In genomic region chr2:90575713-90576112, GRCm38 (mm10) we compare ENCODE assay signal across 13 mouse cellular contexts. TPM values are rescaled to one million over a fixed set of nuclear protein-coding genes. Genes with fewer than 3 reads are reported as not detected.
DNase-seq lines count a peak whose midpoint lies in the region; ATAC-seq and TF ChIP-seq lines count a peak whose summit lies in the region.
"Had no signal": no experiment of that assay in that cellular context is flagged by ENCODE, and none has a peak within 500 bp of the region (broad histone marks: within the 10 kb centered on the region; RNA-seq: fewer than 3 reads in every experiment).

No protein-coding gene starts in this region.

- H3K27ac ChIP-seq in kidney, postnatal 0 days: 0 out of 2 replicates have a peak overlapping the region, but pooled peaks have one; percentile 13
- H3K27ac ChIP-seq in CH12.LX (ENCODE audit: insufficient read depth, low read depth): no peak overlapping the region
- peak overlapping the region; percentile 80 for H3K27ac ChIP-seq in MEL (ENCODE audit: control insufficient read depth, low read depth, low read length)
- H3K27ac ChIP-seq in liver, embryonic 16.5 days (ENCODE audit: low read length): peak overlapping the region; percentile 40
- H3K27ac ChIP-seq: embryonic facial prominence, embryonic 12.5 days; heart, adult 2 months; hindbrain, embryonic 14.5 days had no signal

- H3K79me2 ChIP-seq in CH12.LX (replicated peaks; ENCODE audit: control insufficient read depth, extremely low read depth, insufficient read depth, poor library complexity, severe bottlenecking): peaks cover 65% of the 10 kb centered on the region
- peaks cover 41% of the 10 kb centered on the region for H3K79me2 ChIP-seq in MEL (ENCODE audit: control insufficient read depth, insufficient read depth, low read length, poor library complexity)

- intact Hi-C loops in heart, postnatal 14 days (cut with DNase I): loop anchor here (5.0 kb wide), 1 partner anchor 102 kb away; the partner anchor contains the start of gene Nup160

- H3K9me3 ChIP-seq in kidney, postnatal 0 days (replicated peaks; ENCODE audit: low read length): no peaks in the 10 kb centered on the region
- H3K9me3 ChIP-seq in CH12.LX (replicated peaks; ENCODE audit: low read length) (peaks cover 2% of the 10 kb centered on the region), MEL (replicated peaks; ENCODE audit: insufficient read depth, low read length) (no peaks in the 10 kb centered on the region)
- no peaks in the 10 kb centered on the region for H3K9me3 ChIP-seq in liver, embryonic 16.5 days (replicated peaks; ENCODE audit: control insufficient read depth, low read length)
- H3K9me3 ChIP-seq: embryonic facial prominence, embryonic 12.5 days had no signal

- H3K9ac ChIP-seq in kidney, postnatal 0 days (ENCODE audit: low read depth, low read length): no peak overlapping the region
- H3K9ac ChIP-seq in CH12.LX (ENCODE audit: insufficient read depth, low read depth): 0 out of 2 replicates have a peak overlapping the region, but pooled peaks have one; percentile 20
- H3K9ac ChIP-seq in MEL (ENCODE audit: control insufficient read depth, low read depth, low read length, poor library complexity, severe bottlenecking): peak overlapping the region; percentile 43
- H3K9ac ChIP-seq in liver, embryonic 16.5 days (ENCODE audit: low read depth, low read length): no peak overlapping the region
- H3K9ac ChIP-seq: embryonic facial prominence, embryonic 12.5 days; forebrain, postnatal 0 days; hindbrain, embryonic 14.5 days had no signal

- H3K27me3 ChIP-seq in kidney, postnatal 0 days (ENCODE audit: insufficient read depth, low read length): no peaks in the 10 kb centered on the region
- H3K27me3 ChIP-seq in CH12.LX (replicated peaks) (no peaks in the 10 kb centered on the region), MEL (ENCODE audit: control insufficient read depth in 1 of 2, insufficient read depth in 2 of 2, low read length in 2 of 2) (no peaks in the 10 kb centered on the region)
- H3K27me3 ChIP-seq in liver, embryonic 16.5 days (ENCODE audit: control insufficient read depth, insufficient read depth, low read depth, low read length): no peaks in the 10 kb centered on the region

- dilution Hi-C loops in CH12.LX (cut with MboI; ENCODE audit: extremely low pct_ligation_motif_present, extremely low pct_unique_long_range_greater_than_20kb, low sequenced_read_pairs): no loop called here

- DNase-seq in kidney, postnatal 0 days (ENCODE audit: low spot score): no peak
- no peak for DNase-seq in kidney, postnatal 10 days
- no peak for DNase-seq in CH12.LX (ENCODE audit: extremely low read depth)
- no peak for DNase-seq in MEL (ENCODE audit: low read depth, low spot score)
- no peak for DNase-seq in heart, postnatal 14 days
- no peak for DNase-seq in urinary bladder, postnatal 25 days (ENCODE audit: low spot score)
- DNase-seq: forebrain, postnatal 0 days; gastrocnemius, postnatal 10 days; thymus, postnatal 25 days had no signal

- H3K4me2 ChIP-seq in kidney, postnatal 0 days (ENCODE audit: low read length): no peak overlapping the region
- peak overlapping the region; percentile 63 for H3K4me2 ChIP-seq in CH12.LX (ENCODE audit: insufficient read depth, low read depth, poor library complexity, severe bottlenecking)
- H3K4me2 ChIP-seq in liver, embryonic 16.5 days (ENCODE audit: low read depth, low read length): no peak overlapping the region
- H3K4me2 ChIP-seq: embryonic facial prominence, embryonic 12.5 days; hindbrain, embryonic 14.5 days had no signal

- in situ Hi-C loops in CH12.LX (cut with MboI; ENCODE audit: low pct_ligation_motif_present, low pct_unique_long_range_greater_than_20kb, low sequenced_read_pairs): no loop called here

- no peak for TF ChIP-seq RAD21 in CH12.LX (IDR thresholded peaks at IDR 0.05; ENCODE audit: low read depth, low read length)
- TF ChIP-seq RAD21 in MEL (IDR thresholded peaks at IDR 0.05; ENCODE audit: low read depth, low read length): no peak

- no peaks in the 10 kb centered on the region for H3K4me1 ChIP-seq in kidney, postnatal 0 days (replicated peaks; ENCODE audit: insufficient read depth, low read length)
- H3K4me1 ChIP-seq in CH12.LX (ENCODE audit: control insufficient read depth in 1 of 2, insufficient read depth in 2 of 2) (peaks cover 5 to 66% of the 10 kb centered on the region in 2 experiments; a peak in 3 of 4 replicates), MEL (ENCODE audit: control insufficient read depth in 1 of 2, insufficient read depth in 2 of 2, low read length in 2 of 2) (peaks cover 23 to 30% of the 10 kb centered on the region in 2 experiments)
- H3K4me1 ChIP-seq in liver, embryonic 16.5 days (ENCODE audit: control insufficient read depth, low read depth, low read length): peaks cover 53% of the 10 kb centered on the region

- H3K4me3 ChIP-seq in kidney, postnatal 0 days (replicated peaks; ENCODE audit: low read depth, low read length): no peak overlapping the region
- no peak overlapping the region for H3K4me3 ChIP-seq in CH12.LX (replicated peaks in 1 of 3; ENCODE audit: low read depth in 2 of 3, low read length in 2 of 3, poor library complexity in 1 of 3)
- H3K4me3 ChIP-seq in MEL (ENCODE audit: control insufficient read depth in 1 of 2, insufficient read depth in 1 of 2, low read depth in 2 of 2, low read length in 2 of 2): peak overlapping the region in 1 of 2 experiments; percentile 29; a peak in 3 of 4 replicates
- H3K4me3 ChIP-seq in liver, embryonic 16.5 days (ENCODE audit: low read depth, low read length): no peak overlapping the region
- H3K4me3 ChIP-seq: embryonic facial prominence, embryonic 12.5 days; heart, adult 2 months had no signal

- ATAC-seq in kidney, postnatal 0 days (replicated peaks; ENCODE audit: low FRiP score, low read depth): no peak
- no peak for ATAC-seq in liver, embryonic 16.5 days (ENCODE audit: low read depth)
- ATAC-seq: forebrain, postnatal 0 days had no signal

- TF ChIP-seq EP300 in CH12.LX (IDR thresholded peaks at IDR 0.05; ENCODE audit: low read length) (no peak), MEL (IDR thresholded peaks at IDR 0.05; ENCODE audit: low read depth in 1 of 2, low read length in 2 of 2) (no peak)

- H3K36me3 ChIP-seq in kidney, postnatal 0 days (ENCODE audit: insufficient read depth, low read length): no peaks in the 10 kb centered on the region
- H3K36me3 ChIP-seq in CH12.LX (replicated peaks in 1 of 2; ENCODE audit: control insufficient read depth in 1 of 2, insufficient read depth in 1 of 2, low read length in 1 of 2) (no peaks in the 10 kb centered on the region), MEL (ENCODE audit: control insufficient read depth in 1 of 2, insufficient read depth in 2 of 2, low read length in 2 of 2) (peaks cover 0 to 36% of the 10 kb centered on the region in 2 experiments; a peak in 2 of 4 replicates)
- H3K36me3 ChIP-seq in liver, embryonic 16.5 days (ENCODE audit: control insufficient read depth, insufficient read depth): no peaks in the 10 kb centered on the region
- H3K36me3 ChIP-seq: embryonic facial prominence, embryonic 12.5 days had no signal

- no peak for TF ChIP-seq POLR2A in CH12.LX (IDR thresholded peaks at IDR 0.05; ENCODE audit: low read depth, low read length)
- no peak for TF ChIP-seq POLR2A in MEL (IDR thresholded peaks at IDR 0.05; ENCODE audit: control insufficient read depth in 1 of 2, insufficient read depth in 1 of 2, low read depth in 1 of 2, low read length in 2 of 2, poor library complexity in 1 of 2)

- 78% methylated on average over 5 of the region's 5 CpGs for WGBS in kidney, postnatal 0 days
- WGBS in liver, embryonic 16.5 days (ENCODE audit: insufficient replicate concordance): 71% methylated on average over 5 of the region's 5 CpGs

- TF ChIP-seq CTCF in kidney, postnatal 0 days (IDR thresholded peaks at IDR 0.05; ENCODE audit: low read depth): no peak
- TF ChIP-seq CTCF in CH12.LX (conservative IDR thresholded peaks at IDR 0.05 in 1 of 2, IDR thresholded peaks at IDR 0.05 in 1 of 2; ENCODE audit: low read depth in 2 of 2, low read length in 2 of 2): no peak
- TF ChIP-seq CTCF in MEL (IDR thresholded peaks at IDR 0.05 in 2 of 3, conservative IDR thresholded peaks at IDR 0.05 in 1 of 3; ENCODE audit: control insufficient read depth in 1 of 3, insufficient read depth in 1 of 3, low read depth in 2 of 3, low read length in 3 of 3, poor library complexity in 1 of 3, severe bottlenecking in 1 of 3): no peak

TF ChIP-seq in CH12.LX, 34 proteins besides CTCF, POLR2A, EP300 and RAD21:
- TF ChIP-seq IRF4 (IDR thresholded peaks at IDR 0.05; ENCODE audit: low read depth, low read length): peak; percentile 61; the same call in 1 of the 2 replicates
- TF ChIP-seq MAZ (IDR thresholded peaks at IDR 0.05; ENCODE audit: low read depth, low read length): no peak
- TF ChIP-seq RCOR1 (conservative IDR thresholded peaks at IDR 0.05; ENCODE audit: low read depth, low read length): no peak
- TF ChIP-seq ZC3H11A (IDR thresholded peaks at IDR 0.05; ENCODE audit: low read depth, low read length): no peak
- TF ChIP-seq MXI1 (IDR thresholded peaks at IDR 0.05; ENCODE audit: low read depth, low read length): no peak
- no peak for TF ChIP-seq BHLHE40 (IDR thresholded peaks at IDR 0.05; ENCODE audit: low read depth, low read length)
- no peak for TF ChIP-seq ZKSCAN1 (IDR thresholded peaks at IDR 0.05; ENCODE audit: borderline replicate concordance, low read depth, low read length)

TF ChIP-seq in MEL, 35 proteins besides CTCF, POLR2A, EP300 and RAD21 (continues in another document):
- no peak for TF ChIP-seq NRF1 (IDR thresholded peaks at IDR 0.05; ENCODE audit: insufficient read depth, low read depth, low read length, poor library complexity, severe bottlenecking)
- TF ChIP-seq USF1 (IDR thresholded peaks at IDR 0.05; ENCODE audit: low read depth, low read length): no peak
- TF ChIP-seq ETS1 (IDR thresholded peaks at IDR 0.05; ENCODE audit: low read depth, low read length): no peak
- no peak for TF ChIP-seq MAX (IDR thresholded peaks at IDR 0.05; ENCODE audit: low read length)
- TF ChIP-seq GATA1 (IDR thresholded peaks at IDR 0.05; ENCODE audit: low read depth, low read length): no peak
- no peak for TF ChIP-seq JUND (IDR thresholded peaks at IDR 0.05; ENCODE audit: low read depth, low read length)
- TF ChIP-seq MEF2A (IDR thresholded peaks at IDR 0.05; ENCODE audit: extremely low read depth, insufficient replicate concordance, low read depth, low read length, poor library complexity, severe bottlenecking): no peak
- TF ChIP-seq ZKSCAN1 (IDR thresholded peaks at IDR 0.05; ENCODE audit: low read depth, low read length): no peak
- no peak for TF ChIP-seq HCFC1 (IDR thresholded peaks at IDR 0.05; ENCODE audit: low read depth, low read length)

RNA-seq across cellular contexts. Expression of gene Ptprj, which starts 4.7 kb away (rescaled TPM):
- polyA plus RNA-seq in kidney, postnatal 0 days (2015; fragmentation: Nextera tagmentation; extraction: Ambion mirVana): 6.8 and 7.2 TPM in 2 replicates
- total RNA-seq in CH12.LX (2012; rRNA removed) (7.3 and 9.7 TPM in 2 replicates), CH12.LX (2014; rRNA removed) (6.8 and 6.9 TPM in 2 replicates), MEL (2012; rRNA removed) (10.0 and 10.2 TPM in 2 replicates)
- polyA plus RNA-seq in CH12.LX (2012; ENCODE audit: insufficient read length, low read depth) (7.3 and 8.9 TPM in 2 replicates), MEL (2012; ENCODE audit: insufficient read depth in 1 of 2, insufficient read length in 2 of 2, low read depth in 1 of 2, low replicate concordance in 2 of 2, missing spikeins in 1 of 2) (1 to 10 TPM in 1 of 2 experiments, not detected in 1; 6.4 TPM)
- 2.1 and 2.2 TPM in 2 replicates for polyA plus RNA-seq in liver, embryonic 16.5 days (2015; fragmentation: Nextera tagmentation; extraction: Ambion mirVana)
- 1 to 10 TPM; 9.0 to 9.1 TPM for total RNA-seq in heart, postnatal 14 days (2021)

Comparison
In these comparisons a context has a peak if more than half of its experiments do, and no peak if none do; other contexts are left out.
1. H3K9ac ChIP-seq: peak in CH12.LX (single experiment) and MEL (single experiment); none in kidney, postnatal 0 days (single experiment) and liver, embryonic 16.5 days (single experiment).